Mouse (Mus musculus) ZHBTc4 (cell line): Measurements from ENCODE around the gene Olfr63.
"Not testable (repeated sequence)": the region's sequence is repeated elsewhere in the genome, so short reads cannot be mapped to it uniquely, and the experiment has no call there.

Experiments
- DNase-seq: peaks from one replicate; pipeline ENCODE4 v3.0.0-alpha.2; 2011; ENCODE audit warnings: low read depth, low spot score

The Olfr63 gene

DNA sequence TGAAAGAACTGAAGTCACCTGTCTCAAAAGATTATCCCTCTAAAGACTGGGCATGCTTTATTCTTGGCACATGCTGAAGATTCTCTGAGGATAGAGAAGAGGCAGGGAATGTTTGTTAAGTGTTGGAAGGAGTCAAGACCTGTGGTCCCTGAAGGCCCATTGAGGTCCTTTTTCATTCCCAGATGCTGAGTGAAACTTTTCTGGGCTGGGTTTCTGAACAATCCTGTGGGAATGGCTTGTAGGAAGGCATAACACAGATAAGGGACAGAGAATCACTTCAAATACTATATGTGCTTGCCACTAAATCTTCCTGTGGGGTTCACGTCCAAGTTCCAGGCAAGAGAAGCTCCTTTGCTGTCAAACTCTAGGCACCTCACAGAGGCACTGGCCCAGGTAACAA lies at the start of gene Olfr63:
Gene Olfr63 (plus strand): TSS at position 301 of the 400 bp plus-strand sequence.
- DNase-seq, result no peak

DNA sequence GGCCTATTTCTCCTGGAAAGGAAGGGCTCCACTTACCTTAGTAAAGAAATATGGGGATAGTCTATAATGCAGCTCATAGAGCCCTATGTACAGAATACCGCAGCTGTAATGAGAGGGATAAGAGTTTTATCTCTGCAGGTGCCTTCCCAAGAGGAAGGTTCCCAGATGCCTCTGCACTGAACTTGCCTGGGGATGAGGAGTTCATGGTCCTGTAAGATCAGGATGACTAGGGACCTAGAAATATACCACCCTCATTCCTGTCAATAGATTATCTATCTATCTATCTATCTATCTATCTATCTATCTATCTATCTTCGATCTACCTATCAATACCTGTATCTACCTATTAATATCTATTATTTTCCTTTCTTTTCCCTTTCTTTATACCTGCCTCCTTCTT lies 42.9 kb upstream of the Olfr63 start, which contains the start of gene Olfr1564:
Gene Olfr1564 (minus strand): TSS at position 101 of the 400 bp plus-strand sequence.
- DNase-seq, result no peak

DNA sequence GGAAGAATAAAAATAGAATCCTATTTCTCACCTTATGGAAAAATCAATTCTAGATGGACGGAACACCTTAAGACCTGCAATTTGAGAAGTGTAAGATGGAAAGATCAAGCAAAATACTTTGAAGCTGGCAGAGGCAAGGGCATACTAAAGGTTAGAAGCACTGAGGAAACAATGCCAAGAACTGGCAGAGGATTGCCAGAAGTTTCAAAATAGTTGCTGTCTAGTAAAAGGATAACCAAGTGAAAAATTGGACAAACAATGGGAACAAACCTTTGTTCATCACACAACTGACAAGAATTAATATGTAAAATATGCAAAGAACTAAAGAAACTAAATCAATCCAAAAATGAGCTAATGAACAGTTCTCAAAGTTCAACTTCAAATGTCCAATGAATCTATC lies 27.8 kb upstream of the Olfr63 start:
- not testable (repeated sequence) for DNase-seq

- not testable (repeated sequence) for DNase-seq
Measured at GRCm38 (mm10) chr17:33254530-33255318, 9.8 kb upstream of the Olfr63 start, which contains the start of gene Zfp955a. Gene Zfp955a (minus strand): TSS chr17:33255145.

GRCm38 (mm10) chr17:33255319-33255657 lies 9.2 kb upstream of the Olfr63 start:
- DNase-seq, result not testable (repeated sequence)

DNA sequence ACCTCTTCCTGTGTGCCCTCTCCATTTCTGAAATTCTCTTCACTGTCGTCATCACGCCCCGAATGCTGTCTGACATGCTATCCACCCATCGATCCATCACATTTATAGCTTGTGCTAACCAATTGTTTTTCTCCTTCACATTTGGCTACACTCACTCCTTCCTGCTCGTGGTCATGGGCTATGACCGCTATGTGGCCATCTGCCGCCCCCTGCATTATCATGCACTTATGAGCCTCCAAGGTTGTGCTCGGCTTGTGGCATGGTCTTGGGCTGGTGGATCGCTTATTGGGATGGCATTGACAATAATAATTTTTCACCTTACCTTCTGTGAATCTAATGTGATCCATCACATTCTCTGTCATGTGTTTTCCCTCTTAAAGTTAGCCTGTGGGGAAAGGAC lies 4.4 kb downstream of the Olfr63 start:
- no peak for DNase-seq

- not testable (repeated sequence) for DNase-seq
Measured at GRCm38 (mm10) chr17:33289039-33289875, 24.8 kb downstream of the Olfr63 start, which contains the start of gene Zfp955b. Gene Zfp955b (plus strand): TSS chr17:33289544.

GRCm38 (mm10) chr17:33289876-33290149 lies 25.3 kb downstream of the Olfr63 start:
- not testable (repeated sequence) for DNase-seq
